Mouse (Mus musculus) hindbrain, embryonic 12.5 days (tissue): ENCODE measurements at regions not wholly inside any gene's neighbourhood (a gene's known extent, or its start where the extent isn't known, plus 50 kb on each side); places are given as distances from the start of the nearest gene placed in this dataset.
A peak's percentile ranks its signal among the peaks of the same experiment; 100 is the strongest.

Experiments
- ATAC-seq: fragments of 200-750 bp; cut with Nextera tagmentation; 2 replicates; pipeline ENCODE4 v1.8.0; 2017; ENCODE audit warnings: moderate TSS enrichment; ENCODE audit not compliant: low FRiP score
- H3K27ac ChIP-seq: fragments of 300-500 bp; sonication (generic); 2 replicates; pipeline ENCODE4 v1.5.1; 2016; ENCODE audit warnings: mild to moderate bottlenecking
- H3K27me3 ChIP-seq: fragments of 300-500 bp; sonication (generic); 2 replicates; pipeline ENCODE4 v1.6.1; 2016; ENCODE audit warnings: mild to moderate bottlenecking
- H3K36me3 ChIP-seq: fragments of 300-500 bp; sonication (generic); 2 replicates; pipeline ENCODE4 v1.6.1; 2016; ENCODE audit warnings: mild to moderate bottlenecking
- H3K4me1 ChIP-seq: fragments of 300-500 bp; sonication (generic); 2 replicates; pipeline ENCODE4 v1.6.1; 2016
- H3K4me2 ChIP-seq: fragments of 300-500 bp; sonication (generic); replicated peaks from 2 replicates; pipeline ENCODE4 v1.6.1; 2016; ENCODE audit warnings: mild to moderate bottlenecking
- H3K4me3 ChIP-seq: fragments of 300-500 bp; sonication (generic); 2 replicates; pipeline ENCODE4 v1.5.1; 2016; ENCODE audit warnings: mild to moderate bottlenecking
- H3K9ac ChIP-seq: fragments of 300-500 bp; sonication (generic); 2 replicates; pipeline ENCODE4 v1.6.1; 2016; ENCODE audit warnings: mild to moderate bottlenecking, moderate library complexity
- H3K9me3 ChIP-seq: fragments of 300-500 bp; sonication (generic); replicated peaks from 2 replicates; pipeline ENCODE4 v1.6.1; 2016; ENCODE audit warnings: mild to moderate bottlenecking
- WGBS: fragments of 180-500 bp; shearing (Covaris S2); methylation state at CpG from one replicate; pipeline ENCODE4 v1.1.7; 2016; 5-methylcytosine and 5-hydroxymethylcytosine counted together

DNA sequence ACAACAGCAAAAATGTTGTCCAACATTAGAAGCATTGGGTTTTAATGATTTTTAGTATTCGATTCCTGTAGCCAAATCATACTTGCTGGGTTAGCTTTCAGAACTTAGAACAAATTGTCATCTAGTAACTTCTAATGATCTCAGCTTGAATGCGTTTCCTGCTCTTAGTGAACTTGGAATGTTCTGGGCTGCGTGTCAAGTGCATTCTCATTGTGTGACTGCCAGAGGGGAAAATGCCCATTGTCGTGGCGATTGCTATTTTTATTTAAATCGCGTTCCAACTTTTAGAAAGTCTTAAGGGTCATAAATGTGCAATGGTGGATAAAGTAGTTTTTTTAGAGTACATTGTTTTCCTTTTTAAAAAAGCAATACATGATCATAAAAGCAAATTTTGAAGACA is 448.7 kb downstream of the Tns3 start:
- no peak overlapping the region for H3K9ac ChIP-seq
- no peak for ATAC-seq
- no peak overlapping the region for H3K4me2 ChIP-seq
- H3K9me3 ChIP-seq = no peaks in the 10 kb centered on the region
- H3K27ac ChIP-seq = no peak overlapping the region
- WGBS = 69% methylated on average over 7 of the region's 7 CpGs
- H3K4me3 ChIP-seq = no peak overlapping the region
- H3K36me3 ChIP-seq = no peaks in the 10 kb centered on the region
- no peaks in the 10 kb centered on the region for H3K4me1 ChIP-seq
- no peaks in the 10 kb centered on the region for H3K27me3 ChIP-seq

DNA sequence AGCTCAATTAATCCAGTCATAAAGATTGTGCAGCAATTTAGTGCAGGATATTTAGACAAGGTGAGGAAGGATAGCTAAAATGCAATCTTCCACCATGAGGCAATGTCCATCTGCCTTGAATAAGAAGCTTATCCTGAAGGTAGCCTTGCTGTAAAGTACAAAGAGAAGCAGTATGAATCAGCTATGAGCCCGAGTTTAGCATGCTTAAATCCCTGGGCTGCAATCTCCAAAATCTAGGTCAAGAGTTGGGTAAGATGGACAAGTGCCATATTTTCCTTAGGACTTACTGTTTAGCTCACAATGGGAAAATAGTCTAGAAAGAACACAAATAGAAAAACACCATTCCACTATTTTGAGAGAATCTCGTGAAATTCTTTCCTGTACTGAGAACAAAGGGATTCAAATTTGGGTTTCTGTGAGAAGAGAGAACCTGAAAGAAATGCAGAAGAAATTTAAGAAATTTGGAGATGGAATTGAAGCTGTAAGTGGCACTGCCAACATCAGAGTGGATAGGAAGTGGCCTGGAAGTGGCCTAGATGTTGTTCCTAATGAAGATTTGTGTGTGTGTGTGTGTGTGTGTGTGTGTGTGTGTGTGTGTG is 449.9 kb downstream of the Tns3 start:
- Histone ChIP-seq H3K9ac (no peak overlapping the region), H3K27me3 (no peaks in the 10 kb centered on the region), H3K4me3 (no peak overlapping the region), H3K27ac (no peak overlapping the region), H3K4me1 (no peaks in the 10 kb centered on the region), H3K4me2 (no peak overlapping the region), H3K36me3 (no peaks in the 10 kb centered on the region), H3K9me3 (no peaks in the 10 kb centered on the region)
- no peak for ATAC-seq
- 70% methylated on average over 2 of the region's 2 CpGs for WGBS

DNA sequence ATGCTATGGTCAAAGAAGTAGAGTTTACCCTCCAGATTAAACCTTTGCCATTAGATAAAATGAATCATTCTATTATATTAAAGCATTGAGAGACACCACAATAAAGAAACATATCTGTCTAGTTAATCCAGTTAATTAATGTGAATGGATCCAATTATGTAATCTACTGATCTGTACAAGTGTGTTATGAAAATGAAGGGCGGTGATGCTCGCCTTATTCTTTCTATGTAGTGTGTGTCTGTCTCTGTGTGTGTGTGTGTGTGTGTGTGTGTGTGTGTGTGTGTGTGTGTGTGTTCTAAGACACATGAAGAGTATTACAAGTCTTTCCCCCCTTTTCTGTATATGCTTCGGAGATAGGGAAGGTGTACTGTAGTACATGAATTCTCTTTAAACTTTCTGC is 451.2 kb downstream of the Tns3 start:
- Histone ChIP-seq H3K4me2 (no peak overlapping the region), H3K9ac (no peak overlapping the region), H3K27me3 (no peaks in the 10 kb centered on the region), H3K4me1 (no peaks in the 10 kb centered on the region), H3K36me3 (no peaks in the 10 kb centered on the region), H3K27ac (no peak overlapping the region), H3K9me3 (no peaks in the 10 kb centered on the region), H3K4me3 (no peak overlapping the region)
- 84% methylated on average over 3 of the region's 3 CpGs for WGBS
- ATAC-seq = peak; percentile 56

DNA sequence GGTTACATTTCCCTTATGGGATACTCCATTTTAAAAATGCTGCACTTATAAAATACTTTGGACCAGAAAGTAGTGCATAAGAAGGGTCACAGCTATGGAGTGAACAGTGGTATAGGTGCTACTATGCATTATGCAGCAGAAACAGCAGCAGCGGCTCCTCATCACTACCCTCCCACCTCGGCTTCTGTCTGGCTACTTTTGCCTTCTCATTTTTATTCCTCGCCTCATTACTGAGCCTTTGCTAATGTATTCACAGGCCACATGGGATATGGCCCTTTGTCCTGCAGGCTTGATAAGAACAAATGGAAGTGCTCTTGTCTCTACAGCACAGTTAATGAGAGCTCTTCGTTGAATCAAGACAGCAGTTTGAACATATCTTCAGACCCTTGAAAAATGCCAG is 451.6 kb downstream of the Tns3 start:
- no peaks in the 10 kb centered on the region for H3K36me3 ChIP-seq
- peak; percentile 89 for ATAC-seq
- no peak overlapping the region for H3K9ac ChIP-seq
- no peak overlapping the region for H3K27ac ChIP-seq
- no peaks in the 10 kb centered on the region for H3K27me3 ChIP-seq
- H3K4me2 ChIP-seq = no peak overlapping the region
- no peak overlapping the region for H3K4me3 ChIP-seq
- no peaks in the 10 kb centered on the region for H3K4me1 ChIP-seq
- no peaks in the 10 kb centered on the region for H3K9me3 ChIP-seq
- 53% methylated on average over 4 of the region's 4 CpGs for WGBS

DNA sequence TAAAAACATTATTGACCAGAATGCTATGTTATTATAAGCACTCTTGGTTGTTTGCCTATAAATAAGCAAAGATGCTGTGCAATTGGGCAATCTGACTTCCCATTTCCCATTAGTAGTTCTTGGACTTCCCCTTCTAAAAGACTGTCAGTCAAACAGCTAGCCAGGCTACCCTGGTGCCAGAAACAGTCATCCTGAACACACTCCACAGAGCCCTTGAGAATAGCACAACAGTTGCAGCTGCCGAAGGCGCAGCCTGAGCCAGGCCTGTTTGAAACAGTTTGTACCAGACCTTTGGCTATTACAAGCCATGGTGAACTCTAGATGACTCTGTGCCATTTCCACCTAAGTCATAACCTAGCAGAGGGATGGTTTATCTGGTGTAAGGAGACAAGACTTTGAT is 455.3 kb downstream of the Tns3 start:
- no peaks in the 10 kb centered on the region for H3K4me1 ChIP-seq
- H3K9me3 ChIP-seq = no peaks in the 10 kb centered on the region
- H3K4me2 ChIP-seq = no peak overlapping the region
- no peaks in the 10 kb centered on the region for H3K27me3 ChIP-seq
- no peak overlapping the region for H3K9ac ChIP-seq
- H3K4me3 ChIP-seq = no peak overlapping the region
- no peak for ATAC-seq
- H3K27ac ChIP-seq = no peak overlapping the region
- H3K36me3 ChIP-seq = no peaks in the 10 kb centered on the region
- WGBS = 90% methylated on average over 2 of the region's 2 CpGs

DNA sequence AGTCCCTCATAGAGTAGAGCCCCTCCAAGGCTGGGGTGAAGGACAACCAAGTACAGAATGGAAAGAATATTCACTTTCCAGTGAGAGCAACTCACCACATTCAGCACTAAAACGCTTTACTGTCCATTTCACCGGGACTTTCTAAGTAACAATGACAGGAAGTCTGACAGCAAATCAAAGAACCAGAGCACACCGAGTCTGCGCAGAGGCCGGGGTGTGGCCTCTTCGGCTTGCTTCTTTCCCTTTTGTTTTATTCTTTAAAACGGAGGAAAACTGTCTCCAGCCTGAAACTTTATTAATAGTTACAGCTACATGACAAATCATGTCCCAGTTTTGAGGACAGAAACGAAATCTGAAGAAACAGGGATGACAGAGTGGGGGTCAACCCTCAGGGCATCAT is 465.0 kb downstream of the Tns3 start:
- H3K4me3 ChIP-seq = no peak overlapping the region
- 77% methylated on average over 8 of the region's 8 CpGs for WGBS
- no peak overlapping the region for H3K9ac ChIP-seq
- H3K9me3 ChIP-seq = no peaks in the 10 kb centered on the region
- H3K4me1 ChIP-seq = no peaks in the 10 kb centered on the region
- H3K27me3 ChIP-seq = no peaks in the 10 kb centered on the region
- no peaks in the 10 kb centered on the region for H3K36me3 ChIP-seq
- no peak overlapping the region for H3K27ac ChIP-seq
- no peak overlapping the region for H3K4me2 ChIP-seq
- ATAC-seq = no peak
